Mouse (Mus musculus): ENCODE results near the gene P2rx5. TPM values are rescaled to one million over a fixed set of nuclear protein-coding genes. Genes with fewer than 3 reads are reported as not detected.

Gene P2rx5
- polyA plus RNA-seq, 1 experiment from 2014 or later: 0.32 TPM

DNA sequence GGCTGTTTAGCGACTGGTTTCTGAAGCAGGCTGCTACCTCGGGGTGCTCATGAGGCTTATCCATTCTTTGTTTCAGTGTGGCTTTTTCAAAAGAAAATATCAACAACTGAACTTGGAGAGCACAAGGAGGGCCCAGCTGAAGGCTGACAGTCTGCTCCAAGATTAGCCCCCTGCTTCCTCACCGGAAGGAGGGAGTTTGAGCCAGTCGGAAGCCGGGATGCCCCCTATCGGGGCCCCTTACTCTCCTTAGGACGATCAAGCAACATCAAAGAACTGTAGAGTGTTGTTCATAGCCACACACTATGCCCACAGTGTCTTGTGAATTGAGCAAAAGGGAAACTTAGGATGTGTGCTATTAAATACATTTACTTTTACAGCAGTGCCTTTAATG, 13.3 kb upstream of the P2rx5 start:
- 49% methylated on average over 7 of the region's 7 CpGs for WGBS (ENCODE audit: insufficient replicate concordance)
- no peaks in the 10 kb centered on the region for H3K4me1 ChIP-seq

DNA sequence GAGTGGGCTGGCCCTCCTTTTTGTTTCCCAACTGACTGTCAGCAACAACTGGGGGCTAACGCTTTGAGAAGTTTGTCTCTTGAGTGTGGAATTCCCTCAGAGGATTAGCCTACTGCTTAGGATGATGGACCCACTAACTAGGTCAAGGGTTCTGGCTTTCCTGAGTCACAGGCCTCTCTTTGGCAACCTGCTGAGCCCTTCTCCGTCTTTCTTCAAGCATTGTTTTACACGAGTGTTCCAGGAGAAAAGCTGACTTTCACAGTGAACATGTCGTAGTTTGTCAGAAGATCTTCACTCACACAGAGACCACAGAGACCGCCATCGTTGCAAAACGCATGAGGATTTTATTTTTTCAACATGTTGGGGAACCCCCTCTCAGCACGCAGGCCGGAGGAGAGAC, 12.0 kb upstream of the P2rx5 start:
- no peak for ATAC-seq
- Histone ChIP-seq H3K27me3 (replicated peaks) (no peaks in the 10 kb centered on the region), H3K4me3 (no peak overlapping the region), H3K27ac (no peak overlapping the region), H3K36me3 (no peaks in the 10 kb centered on the region), H3K9ac (no peak overlapping the region), H3K4me2 (no peak overlapping the region), H3K4me1 (no peaks in the 10 kb centered on the region), H3K9me3 (replicated peaks) (no peaks in the 10 kb centered on the region)
- 74% methylated on average over 9 of the region's 9 CpGs for WGBS (ENCODE audit: insufficient replicate concordance)

More for the DNA sequence above, 13.3 kb upstream of the P2rx5 start:
- Histone ChIP-seq H3K36me3 (no peaks in the 10 kb centered on the region), H3K9me3 (replicated peaks) (no peaks in the 10 kb centered on the region), H3K4me3 (no peak overlapping the region), H3K9ac (no peak overlapping the region), H3K27me3 (replicated peaks) (no peaks in the 10 kb centered on the region), H3K4me2 (no peak overlapping the region), H3K27ac (no peak overlapping the region)
- no peak for ATAC-seq

DNA sequence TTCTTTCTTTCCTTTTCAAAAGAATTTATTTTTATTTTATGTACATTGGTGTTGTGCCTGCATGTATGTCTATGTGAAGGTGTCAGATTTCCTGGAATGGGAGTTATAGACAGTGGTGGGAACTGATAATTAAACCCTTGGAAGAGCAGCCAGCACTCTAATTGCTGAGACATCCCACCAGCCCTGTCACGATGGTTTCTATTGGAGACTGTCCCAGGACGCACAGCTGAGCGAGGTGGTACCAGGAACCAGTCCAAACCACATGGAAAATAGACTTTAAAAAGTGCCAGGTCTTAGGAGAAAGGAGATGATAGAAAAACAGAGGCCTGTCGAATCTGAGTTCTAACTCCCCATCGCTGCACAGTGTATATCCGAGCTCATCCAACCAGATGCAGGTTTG, 5.2 kb upstream of the P2rx5 start:
- Histone ChIP-seq H3K4me3 (no peak overlapping the region), H3K27me3 (replicated peaks) (peaks cover 53% of the 10 kb centered on the region), H3K4me2 (no peak overlapping the region), H3K36me3 (no peaks in the 10 kb centered on the region), H3K9me3 (replicated peaks) (no peaks in the 10 kb centered on the region), H3K4me1 (no peaks in the 10 kb centered on the region), H3K9ac (no peak overlapping the region), H3K27ac (no peak overlapping the region)
- no peak for ATAC-seq
- 67% methylated on average over 6 of the region's 6 CpGs for WGBS (ENCODE audit: insufficient replicate concordance)

DNA sequence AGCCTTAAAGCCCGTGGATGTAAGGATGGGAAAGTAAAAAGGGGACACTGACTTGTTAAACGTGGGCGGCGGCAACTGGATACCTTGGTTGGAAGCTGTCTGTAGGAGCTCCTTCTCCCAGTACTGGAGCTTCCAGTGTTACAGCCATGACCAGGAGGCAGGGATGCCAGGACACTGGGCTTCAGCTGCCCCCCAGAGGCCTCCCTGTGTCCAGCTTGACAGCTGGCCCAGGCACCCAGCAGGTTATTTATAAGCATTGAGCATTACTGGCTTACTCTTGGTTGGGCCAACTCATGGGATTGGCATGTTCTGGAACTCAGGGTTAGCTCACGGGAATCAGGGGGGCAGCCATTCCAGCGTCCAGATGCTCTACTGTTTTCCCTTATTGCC, 585 bp downstream of the P2rx5 start:
- peaks cover 58% of the 10 kb centered on the region for H3K27me3 ChIP-seq (replicated peaks)
- peaks cover 15% of the 10 kb centered on the region; the same call in 1 of the 2 replicates for H3K4me1 ChIP-seq
- H3K4me3 ChIP-seq: peak overlapping the region; percentile 42
- H3K9me3 ChIP-seq (replicated peaks): no peaks in the 10 kb centered on the region
- no peak for ATAC-seq
- H3K36me3 ChIP-seq: no peaks in the 10 kb centered on the region
- WGBS (ENCODE audit: insufficient replicate concordance): 31% methylated on average over 6 of the region's 6 CpGs
- peak overlapping the region; percentile 25; the same call in 1 of the 2 replicates for H3K9ac ChIP-seq
- peak overlapping the region; percentile 62 for H3K4me2 ChIP-seq
- no peak overlapping the region for H3K27ac ChIP-seq

DNA sequence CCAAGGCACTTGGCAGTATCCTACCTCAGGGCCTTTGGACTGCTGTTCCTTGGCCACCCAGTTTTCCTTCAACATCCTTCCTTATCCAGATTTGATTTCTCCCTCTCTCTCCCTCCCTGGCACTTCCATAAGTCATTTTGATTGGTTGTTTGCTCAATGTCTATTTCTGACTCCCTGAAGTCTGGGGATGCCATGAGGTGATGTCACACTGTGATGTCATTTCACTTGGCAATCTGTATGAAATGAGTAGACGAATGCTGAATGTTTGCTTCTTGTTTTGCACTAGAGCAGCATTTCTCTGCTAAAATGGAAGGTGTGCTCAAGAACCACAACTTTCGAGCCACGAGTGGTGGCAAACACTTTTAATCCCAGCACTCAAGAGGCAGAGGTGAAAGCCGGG, 1.4 kb downstream of the P2rx5 start:
- no peak overlapping the region for H3K4me3 ChIP-seq
- H3K4me1 ChIP-seq: peaks cover 22% of the 10 kb centered on the region; the same call in 1 of the 2 replicates
- WGBS (ENCODE audit: insufficient replicate concordance): 67% methylated on average over 4 of the region's 4 CpGs
- H3K9me3 ChIP-seq (replicated peaks): no peaks in the 10 kb centered on the region
- ATAC-seq: no peak
- peaks cover 51% of the 10 kb centered on the region for H3K27me3 ChIP-seq (replicated peaks)
- no peak overlapping the region for H3K27ac ChIP-seq
- no peak overlapping the region for H3K4me2 ChIP-seq
- H3K9ac ChIP-seq: no peak overlapping the region
- H3K36me3 ChIP-seq: no peaks in the 10 kb centered on the region

DNA sequence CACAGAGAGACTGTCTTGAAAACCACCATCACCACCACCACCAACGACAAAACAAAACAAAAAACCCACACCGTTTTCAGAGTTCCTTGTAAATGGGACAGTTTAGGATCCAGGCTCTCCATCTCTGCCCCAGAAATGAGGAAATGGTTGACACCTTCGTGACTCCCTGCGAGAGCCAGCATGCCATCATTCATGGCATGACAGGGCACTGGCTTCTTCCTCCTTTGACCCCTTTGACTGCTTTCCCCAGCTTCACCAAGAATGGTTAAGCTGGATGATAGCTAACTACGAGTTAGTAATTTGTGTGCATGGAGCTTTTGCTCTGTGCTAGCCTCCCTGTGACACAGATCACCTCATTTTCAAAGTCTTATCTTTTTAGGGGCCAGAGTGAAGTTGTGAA, 2.1 kb downstream of the P2rx5 start:
- no peaks in the 10 kb centered on the region for H3K9me3 ChIP-seq (replicated peaks)
- 19% methylated on average over 5 of the region's 5 CpGs for WGBS (ENCODE audit: insufficient replicate concordance)
- H3K4me3 ChIP-seq: no peak overlapping the region
- H3K4me1 ChIP-seq: peaks cover 22% of the 10 kb centered on the region; the same call in 1 of the 2 replicates
- ATAC-seq: no peak
- H3K4me2 ChIP-seq: no peak overlapping the region
- H3K27me3 ChIP-seq (replicated peaks): peaks cover 44% of the 10 kb centered on the region
- H3K36me3 ChIP-seq: no peaks in the 10 kb centered on the region
- H3K27ac ChIP-seq: no peak overlapping the region
- H3K9ac ChIP-seq: no peak overlapping the region

DNA sequence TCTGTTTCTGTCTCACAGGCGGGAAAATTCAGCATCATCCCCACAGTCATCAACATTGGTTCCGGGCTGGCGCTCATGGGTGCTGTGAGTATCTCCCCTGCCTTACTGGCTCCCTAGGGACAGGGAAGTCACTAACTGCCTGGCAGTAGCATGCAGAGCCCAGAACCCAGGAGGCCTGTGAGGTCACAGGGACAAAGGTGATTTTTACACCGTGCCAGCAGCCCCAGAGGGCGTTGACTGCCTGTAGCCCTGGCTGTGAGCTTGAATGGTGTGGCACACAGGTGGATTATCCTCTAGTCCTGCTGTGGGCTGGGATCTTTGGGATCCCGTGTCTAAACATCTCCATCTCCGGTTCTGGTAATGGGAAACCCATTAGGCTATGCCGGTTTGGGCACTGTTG, 7.8 kb downstream of the P2rx5 start:
- no peaks in the 10 kb centered on the region for H3K9me3 ChIP-seq (replicated peaks)
- no peak overlapping the region for H3K4me3 ChIP-seq
- H3K36me3 ChIP-seq: peaks cover 34% of the 10 kb centered on the region
- peaks cover 37% of the 10 kb centered on the region for H3K4me1 ChIP-seq
- 83% methylated on average over 8 of the region's 8 CpGs for WGBS (ENCODE audit: insufficient replicate concordance)
- no peaks in the 10 kb centered on the region for H3K27me3 ChIP-seq (replicated peaks)
- no peak for ATAC-seq
- H3K27ac ChIP-seq: no peak overlapping the region
- H3K9ac ChIP-seq: no peak overlapping the region
- no peak overlapping the region for H3K4me2 ChIP-seq

DNA sequence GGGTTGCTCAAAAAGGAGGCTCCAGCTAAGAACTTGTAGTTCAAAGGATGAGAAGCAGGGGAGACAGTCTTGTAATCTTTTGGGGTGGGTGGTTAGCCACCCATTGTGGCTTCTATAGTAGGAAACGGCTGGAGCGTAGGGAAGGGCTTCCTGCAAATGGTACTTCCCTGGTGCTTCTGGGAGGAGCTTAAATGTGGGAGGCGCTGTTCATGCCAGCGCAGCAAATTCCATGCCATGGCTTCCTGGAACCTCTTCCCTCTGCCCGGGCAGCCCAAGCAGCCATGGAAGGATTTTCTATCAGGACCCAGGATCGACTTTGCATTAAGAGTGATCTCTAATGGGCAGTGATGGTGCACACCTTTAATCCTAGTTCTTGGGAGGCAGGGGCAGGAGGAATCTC, 8.4 kb downstream of the P2rx5 start:
- Histone ChIP-seq H3K9me3 (replicated peaks) (no peaks in the 10 kb centered on the region), H3K27ac (no peak overlapping the region), H3K4me3 (no peak overlapping the region), H3K4me2 (no peak overlapping the region), H3K4me1 (peaks cover 37% of the 10 kb centered on the region), H3K27me3 (replicated peaks) (no peaks in the 10 kb centered on the region), H3K36me3 (peaks cover 39% of the 10 kb centered on the region), H3K9ac (no peak overlapping the region)
- ATAC-seq: no peak
- WGBS (ENCODE audit: insufficient replicate concordance): 75% methylated on average over 6 of the region's 6 CpGs

DNA sequence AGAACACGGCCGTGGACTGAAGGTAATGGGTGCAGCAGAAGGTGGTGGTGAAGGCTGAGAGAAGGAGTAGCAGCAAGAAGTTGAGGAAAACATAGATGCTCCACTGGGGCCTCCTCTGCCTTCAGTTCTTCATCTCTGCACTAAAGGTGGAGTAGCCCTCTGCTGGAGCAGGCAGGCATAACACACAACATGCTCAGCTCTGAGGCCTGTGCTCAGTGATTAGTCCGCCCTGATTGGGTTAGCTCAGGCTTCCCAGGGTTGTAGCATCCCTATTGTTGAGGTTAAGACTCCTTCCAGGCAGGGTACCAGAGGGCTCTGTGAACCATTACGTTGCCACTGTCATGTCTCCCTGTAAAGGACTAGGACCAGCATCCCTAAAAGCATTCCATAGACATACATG, 9.0 kb downstream of the P2rx5 start:
- no peaks in the 10 kb centered on the region for H3K9me3 ChIP-seq (replicated peaks)

DNA sequence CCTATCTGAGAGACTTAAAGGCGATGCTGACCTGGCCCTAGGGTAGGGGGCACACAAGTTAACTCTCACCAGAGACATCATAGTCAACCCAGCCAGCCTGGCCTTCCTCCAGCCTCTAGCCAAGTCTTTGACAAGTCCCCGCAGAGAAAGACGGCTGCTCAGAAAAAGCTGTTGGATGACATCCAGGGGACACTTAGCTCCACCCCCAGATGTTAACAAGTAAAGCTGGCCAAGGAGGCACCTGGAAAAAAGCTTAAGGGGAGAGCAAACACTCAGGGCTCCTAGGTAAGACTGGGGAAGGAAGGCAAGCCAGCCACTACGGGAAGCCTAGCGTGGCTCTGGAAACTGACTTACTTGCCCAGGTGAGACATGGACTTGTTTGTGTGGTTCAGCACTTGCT, 12.0 kb downstream of the P2rx5 start:
- peaks cover 54% of the 10 kb centered on the region for H3K36me3 ChIP-seq
- no peak overlapping the region for H3K9ac ChIP-seq
- H3K4me3 ChIP-seq: no peak overlapping the region
- H3K27ac ChIP-seq: no peak overlapping the region
- H3K27me3 ChIP-seq (replicated peaks): no peaks in the 10 kb centered on the region
- no peak overlapping the region for H3K4me2 ChIP-seq
- H3K9me3 ChIP-seq (replicated peaks): no peaks in the 10 kb centered on the region
- peaks cover 38% of the 10 kb centered on the region for H3K4me1 ChIP-seq
- ATAC-seq: no peak
- WGBS (ENCODE audit: insufficient replicate concordance): 61% methylated on average over 5 of the region's 5 CpGs

More for the DNA sequence above, 9.0 kb downstream of the P2rx5 start:
- Histone ChIP-seq H3K27me3 (replicated peaks) (no peaks in the 10 kb centered on the region), H3K36me3 (peaks cover 46% of the 10 kb centered on the region), H3K4me3 (no peak overlapping the region), H3K4me2 (no peak overlapping the region), H3K9ac (no peak overlapping the region), H3K27ac (no peak overlapping the region), H3K4me1 (peaks cover 38% of the 10 kb centered on the region)
- 32% methylated on average over 4 of the region's 4 CpGs for WGBS (ENCODE audit: insufficient replicate concordance)
- ATAC-seq: peak; percentile 40

DNA sequence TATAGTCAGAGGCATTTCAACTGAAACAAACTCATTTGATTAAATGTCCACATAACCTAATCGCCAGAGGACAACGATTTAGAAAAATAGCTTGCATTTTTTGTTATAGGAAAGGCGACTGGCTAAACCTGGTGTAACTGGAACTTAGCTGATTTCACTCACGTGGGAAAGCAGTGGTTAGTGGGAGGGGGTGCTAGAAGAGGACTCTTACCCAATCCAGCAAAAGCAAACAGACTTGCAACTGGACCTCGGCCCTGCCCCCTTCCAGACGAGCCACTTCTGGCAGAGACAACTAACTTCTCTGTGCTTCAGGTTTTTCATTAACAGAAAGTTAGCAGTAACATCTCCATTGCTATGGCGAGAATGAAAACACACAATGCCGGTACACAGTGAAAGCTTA, 15.4 kb downstream of the P2rx5 start:
- H3K4me3 ChIP-seq: peak overlapping the region; percentile 94
- H3K4me2 ChIP-seq: peak overlapping the region; percentile 94
- H3K27ac ChIP-seq: peak overlapping the region; percentile 83; the same call in 1 of the 2 replicates
- peak overlapping the region; percentile 94 for H3K9ac ChIP-seq
- 34% methylated on average over 8 of the region's 8 CpGs for WGBS (ENCODE audit: insufficient replicate concordance)
- no peaks in the 10 kb centered on the region for H3K27me3 ChIP-seq (replicated peaks)
- H3K9me3 ChIP-seq (replicated peaks): no peaks in the 10 kb centered on the region
- H3K36me3 ChIP-seq: peaks cover 48% of the 10 kb centered on the region
- ATAC-seq: no peak
- peaks cover 51% of the 10 kb centered on the region for H3K4me1 ChIP-seq

DNA sequence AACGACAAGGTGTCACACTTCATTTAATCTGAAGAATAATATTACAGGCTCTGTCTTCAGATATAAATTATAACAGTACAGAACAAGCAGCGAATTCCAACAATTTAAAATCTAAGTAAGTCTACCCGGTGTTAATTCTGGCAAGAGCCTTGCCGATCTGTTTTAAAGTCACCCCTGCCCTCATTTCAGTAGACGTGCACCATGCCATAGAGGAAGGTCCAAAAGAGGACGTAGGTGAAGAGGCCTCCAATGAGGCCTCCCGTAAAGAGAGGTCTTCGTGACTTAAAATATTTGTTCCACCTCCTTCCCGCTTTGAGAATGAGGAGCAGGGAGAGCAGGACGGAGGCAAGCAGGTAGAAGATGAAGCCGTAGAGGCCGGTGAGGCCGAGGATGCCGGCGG, 16.0 kb downstream of the P2rx5 start:
- Histone ChIP-seq H3K9me3 (replicated peaks) (no peaks in the 10 kb centered on the region), H3K4me1 (peaks cover 50% of the 10 kb centered on the region), H3K4me3 (peak overlapping the region; percentile 94), H3K4me2 (peak overlapping the region; percentile 94), H3K36me3 (peaks cover 44% of the 10 kb centered on the region), H3K9ac (peak overlapping the region; percentile 94), H3K27me3 (replicated peaks) (no peaks in the 10 kb centered on the region), H3K27ac (peak overlapping the region; percentile 83)
- ATAC-seq: no peak
- WGBS (ENCODE audit: insufficient replicate concordance): under 1% methylated on average over 15 of the region's 15 CpGs
